Mouse (Mus musculus) induced T-regulatory cell, adult 2 months (primary cell): Measurements from ENCODE around the gene Syp.
A peak's percentile ranks its signal among the peaks of the same experiment; 100 is the strongest.

Experiments used
- DNase-seq: peaks from one replicate; pipeline ENCODE4 v3.0.0-alpha.2; 2012; ENCODE audit warnings: low read depth

The Syp gene

DNA sequence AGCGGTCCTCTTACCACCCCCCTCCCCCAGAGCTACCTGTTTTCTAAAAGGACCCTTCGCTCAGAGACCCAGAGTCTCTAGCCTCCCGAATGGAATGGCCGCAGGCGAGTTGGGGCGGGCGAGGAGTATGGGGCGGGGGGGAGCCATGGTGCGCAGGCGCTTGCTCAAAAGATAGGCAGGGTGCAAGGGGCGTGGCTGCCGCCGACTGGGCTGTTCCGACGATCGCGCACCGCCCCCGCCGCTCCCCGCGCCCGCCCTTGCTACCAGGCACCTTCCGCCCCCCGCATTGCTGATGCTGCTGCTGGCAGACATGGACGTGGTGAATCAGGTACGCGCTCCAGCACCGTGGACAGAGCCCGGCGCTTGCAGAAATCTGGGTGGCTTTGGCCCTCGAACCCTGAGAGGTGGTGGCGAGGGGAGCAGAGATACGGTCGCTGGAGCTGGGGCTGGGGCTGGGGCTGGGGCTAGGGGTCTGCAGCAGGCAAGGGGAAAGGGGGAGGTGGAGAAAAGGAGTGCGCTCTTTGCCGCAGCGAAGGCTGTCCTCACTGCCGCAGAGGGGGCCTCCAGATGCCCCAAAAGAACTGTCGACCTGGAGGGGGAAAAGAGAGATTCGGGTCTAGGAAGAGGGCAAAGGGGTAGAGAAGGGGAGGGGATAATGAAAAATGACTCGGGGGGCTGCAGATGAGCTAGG is at the start of gene Syp:
Gene Syp, plus strand, starts transcription at position 71 of the 691 bp plus-strand sequence.
- DNase-seq, result peak; percentile 85

DNA sequence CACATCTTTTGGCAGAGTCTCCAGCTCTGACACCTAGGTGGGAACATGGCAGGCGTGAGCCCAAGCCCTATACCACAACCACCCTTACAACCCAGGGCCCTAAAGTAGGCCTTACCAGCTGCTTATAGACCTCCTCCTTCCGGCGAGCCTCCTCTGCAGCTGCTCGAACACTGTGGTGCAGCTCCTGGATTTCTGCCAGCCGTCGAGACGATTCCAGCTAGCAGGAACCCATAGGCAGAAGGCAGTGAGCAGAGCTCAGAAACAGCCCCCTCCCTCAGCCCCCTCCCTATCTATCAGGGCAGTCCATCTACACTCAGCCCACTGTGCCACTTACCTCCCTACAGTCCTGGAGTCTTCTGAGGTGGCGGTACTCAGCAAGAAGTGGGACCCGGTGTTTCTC is 42.9 kb upstream of the Syp start:
- DNase-seq, result no peak

DNA sequence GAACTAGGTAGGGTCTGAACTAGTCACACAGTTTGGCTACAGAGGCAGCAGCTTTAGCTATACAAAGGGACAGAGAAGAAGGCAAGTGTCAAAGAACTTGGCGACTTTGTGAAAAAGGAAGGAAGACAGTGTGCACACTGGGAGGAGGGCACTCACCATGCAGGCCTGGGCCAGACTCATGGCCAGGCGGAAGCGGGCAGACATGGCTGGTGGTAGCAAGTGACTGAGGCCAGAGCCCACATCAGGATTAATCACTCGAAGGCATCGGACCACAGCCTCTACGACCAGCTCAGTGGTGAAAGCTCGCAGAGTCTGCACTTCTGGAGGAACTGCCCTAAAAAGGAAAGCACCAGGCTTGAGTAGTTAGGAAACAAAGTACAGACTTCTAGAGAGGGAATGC is 34.3 kb upstream of the Syp start:
- no peak for DNase-seq

DNA sequence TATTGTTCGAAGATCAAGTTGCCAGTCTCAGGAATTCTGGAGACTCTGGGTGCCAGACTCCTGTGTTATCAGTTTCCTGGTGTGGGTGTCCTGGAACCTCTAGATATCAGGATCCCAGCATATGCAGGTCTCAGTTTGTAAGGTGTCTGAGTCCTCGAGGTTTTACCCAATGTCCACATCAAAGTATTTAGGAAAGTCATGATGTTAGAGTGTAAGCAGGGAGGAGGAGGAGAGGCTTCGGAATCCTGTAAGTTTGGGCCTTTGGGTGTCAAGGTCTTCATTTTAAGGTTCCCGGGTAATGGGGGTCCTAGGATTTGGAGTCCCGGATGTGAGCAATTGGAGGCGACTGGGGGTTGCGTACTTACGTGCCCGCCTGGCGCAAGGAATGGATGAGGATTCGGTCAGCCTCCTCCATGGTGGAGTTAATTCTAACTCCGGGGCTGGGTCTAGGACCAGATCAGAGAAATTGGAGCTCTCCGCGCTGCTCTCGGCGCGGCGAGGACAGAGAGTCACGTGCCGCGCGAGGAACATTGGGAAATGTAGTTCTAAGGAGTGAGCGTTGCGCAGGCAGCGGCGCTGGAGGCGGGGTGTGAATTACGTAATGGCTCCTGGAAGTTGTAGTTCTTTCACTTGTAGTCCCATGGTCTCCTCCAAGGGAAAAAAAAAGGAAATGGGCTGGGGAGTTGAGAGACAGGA is 33.2 kb upstream of the Syp start, which contains the start of gene Ccdc22:
Gene Ccdc22, minus strand, starts transcription at position 639 of the 696 bp plus-strand sequence.
- peak; percentile 84 for DNase-seq

DNA sequence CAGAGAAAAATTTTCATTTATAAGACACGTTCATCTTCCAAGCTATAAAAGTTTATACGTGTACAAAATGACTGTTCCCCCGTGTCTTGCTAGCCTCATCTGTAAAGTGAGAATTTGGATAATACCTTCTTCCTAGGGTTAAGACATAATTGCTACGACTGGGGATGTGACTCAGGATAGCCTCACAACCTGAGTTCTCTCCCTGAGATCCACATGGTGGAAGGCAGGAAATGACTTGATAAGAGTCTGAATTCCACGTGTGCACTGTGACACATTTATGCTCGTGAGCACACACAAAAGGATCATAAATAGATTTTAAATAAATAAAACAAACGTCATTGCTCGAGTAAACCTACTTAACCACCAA is 32.7 kb upstream of the Syp start:
- no peak for DNase-seq

DNA sequence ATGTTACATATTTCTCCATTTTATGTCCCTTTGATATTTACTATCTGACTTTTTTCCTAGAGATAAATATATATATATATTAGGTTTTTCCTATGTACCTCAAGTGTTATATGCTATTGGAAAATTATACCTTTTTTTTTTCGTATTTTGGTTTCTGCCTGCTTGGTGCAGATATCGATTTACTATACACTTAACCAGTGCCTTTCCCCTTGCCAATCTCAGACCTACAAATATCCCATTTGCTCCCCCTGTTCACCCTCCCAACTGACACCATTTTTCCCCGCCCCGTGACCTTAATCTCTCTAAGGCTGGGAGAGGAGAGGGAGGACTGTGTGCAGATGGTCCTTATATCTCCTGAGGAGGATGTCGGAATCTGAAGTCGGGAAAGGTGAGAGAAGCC is 31.5 kb upstream of the Syp start, which contains the start of gene Cacna1f:
Gene Cacna1f, plus strand, starts transcription at position 301 of the 400 bp plus-strand sequence.
- no peak for DNase-seq

DNA sequence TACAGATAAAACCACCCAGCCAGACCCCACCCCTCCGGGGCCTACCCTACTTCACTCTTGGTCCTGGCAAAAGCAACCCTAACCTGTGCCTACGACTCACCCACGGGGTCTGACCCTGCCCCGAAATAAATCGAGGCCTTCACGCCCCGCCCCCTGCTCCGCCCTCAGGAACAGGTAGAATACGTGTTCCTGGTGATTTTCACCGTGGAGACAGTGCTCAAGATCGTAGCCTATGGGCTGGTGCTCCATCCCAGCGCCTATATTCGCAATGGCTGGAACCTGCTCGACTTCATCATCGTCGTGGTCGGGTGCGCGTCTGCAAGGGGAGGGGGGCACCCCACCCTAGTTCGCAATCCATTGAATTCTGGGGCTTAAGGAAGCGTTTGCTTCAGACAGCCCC is 28.2 kb upstream of the Syp start:
- DNase-seq, result no peak

DNA sequence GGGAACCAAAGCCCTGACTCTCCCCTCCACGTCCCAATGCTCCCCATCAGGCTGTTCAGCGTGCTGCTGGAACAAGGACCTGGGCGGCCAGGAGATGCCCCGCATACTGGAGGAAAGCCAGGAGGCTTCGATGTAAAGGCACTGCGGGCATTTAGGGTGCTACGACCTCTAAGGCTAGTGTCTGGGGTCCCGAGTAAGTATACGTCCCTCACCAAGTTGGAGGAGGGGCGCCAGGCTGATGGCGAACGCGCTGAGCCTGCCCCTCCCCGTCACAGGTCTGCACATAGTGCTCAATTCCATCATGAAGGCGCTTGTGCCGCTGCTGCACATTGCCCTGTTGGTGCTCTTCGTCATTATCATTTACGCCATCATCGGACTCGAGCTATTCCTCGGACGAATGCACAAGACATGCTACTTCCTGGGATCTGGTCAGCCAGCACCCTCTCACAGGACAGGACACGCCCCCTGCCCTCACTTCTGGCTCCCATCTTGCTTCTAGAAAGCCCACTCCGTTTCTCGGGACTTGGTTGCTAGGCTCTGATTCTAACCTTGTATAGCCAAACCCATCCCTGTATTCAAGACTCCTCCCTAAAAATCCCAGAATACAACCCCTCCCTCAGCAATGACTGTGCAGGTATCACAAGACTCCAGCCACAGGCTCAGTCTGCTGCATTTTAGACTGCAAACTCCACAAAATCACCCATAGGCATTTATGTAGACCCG is 27.6 kb upstream of the Syp start:
- no peak for DNase-seq

DNA sequence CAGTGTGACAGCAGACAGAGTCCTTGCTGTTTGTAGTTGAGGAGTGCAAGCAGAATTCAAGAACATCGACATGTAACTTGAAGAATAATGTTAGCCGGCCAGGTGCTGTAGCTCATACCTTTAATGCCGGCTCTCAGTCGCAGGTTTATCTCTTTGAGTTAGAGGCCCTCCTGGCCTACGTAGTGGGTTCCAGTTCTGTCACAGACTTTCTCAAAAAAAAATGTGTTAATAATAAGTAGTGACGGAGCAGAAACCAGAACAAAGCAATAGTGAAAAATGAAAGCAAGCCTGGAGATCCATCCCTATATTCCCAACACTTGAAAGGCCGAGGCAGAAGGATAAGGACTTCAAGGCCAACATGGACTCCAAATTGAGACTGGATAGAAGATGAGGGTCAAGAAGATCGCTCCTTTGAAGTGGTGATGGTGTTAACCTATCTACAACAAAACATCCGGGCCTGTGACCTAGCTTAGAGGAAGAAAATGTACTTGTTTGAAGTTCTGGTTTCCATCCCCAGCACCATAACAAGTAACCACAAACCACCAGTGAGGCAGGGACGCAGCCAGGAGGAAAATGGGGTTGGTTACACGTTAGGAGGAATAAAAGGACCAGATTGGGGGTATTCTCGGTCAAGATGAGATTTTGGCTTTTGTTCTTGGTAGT is 20.3 kb upstream of the Syp start:
- peak; percentile 74 for DNase-seq

DNA sequence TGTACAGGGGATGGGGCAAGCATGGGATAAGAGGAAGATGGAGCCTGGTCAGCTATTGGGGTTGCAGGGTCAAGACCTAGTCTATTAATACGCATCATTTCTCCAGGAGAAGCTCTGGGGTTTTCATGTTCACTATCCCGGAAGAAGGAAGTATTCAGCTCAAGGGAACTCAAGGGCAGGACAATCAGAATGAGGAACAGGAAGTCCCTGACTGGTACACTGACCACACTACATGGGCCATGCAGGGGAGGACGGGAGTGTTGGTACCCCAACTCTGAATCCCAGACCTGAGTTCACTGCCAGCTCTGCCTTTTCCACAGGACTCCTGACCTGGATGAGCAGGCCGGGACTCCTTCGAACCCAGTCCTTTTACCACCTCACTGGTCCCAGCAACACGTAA is 5.7 kb upstream of the Syp start:
- no peak for DNase-seq

DNA sequence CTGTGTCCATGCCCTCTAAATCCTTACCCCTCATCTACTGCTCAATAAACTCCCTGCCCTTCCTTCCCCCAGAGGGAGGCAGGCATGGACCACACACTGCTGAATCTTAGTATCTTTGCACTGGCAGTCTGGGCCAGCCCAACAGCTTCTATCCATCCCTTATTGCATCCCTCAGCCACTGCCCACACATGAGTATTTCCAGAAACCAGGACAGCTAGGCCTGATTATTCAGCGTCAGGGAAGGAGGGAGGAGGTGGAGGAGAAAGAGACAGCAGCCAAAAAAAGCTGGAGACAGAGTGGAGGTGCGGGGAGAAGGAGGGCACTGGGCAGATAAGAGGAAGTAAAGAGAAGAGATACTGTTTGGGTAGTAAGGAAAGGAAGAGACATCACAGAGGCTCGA is 3.2 kb upstream of the Syp start:
- no peak for DNase-seq

DNA sequence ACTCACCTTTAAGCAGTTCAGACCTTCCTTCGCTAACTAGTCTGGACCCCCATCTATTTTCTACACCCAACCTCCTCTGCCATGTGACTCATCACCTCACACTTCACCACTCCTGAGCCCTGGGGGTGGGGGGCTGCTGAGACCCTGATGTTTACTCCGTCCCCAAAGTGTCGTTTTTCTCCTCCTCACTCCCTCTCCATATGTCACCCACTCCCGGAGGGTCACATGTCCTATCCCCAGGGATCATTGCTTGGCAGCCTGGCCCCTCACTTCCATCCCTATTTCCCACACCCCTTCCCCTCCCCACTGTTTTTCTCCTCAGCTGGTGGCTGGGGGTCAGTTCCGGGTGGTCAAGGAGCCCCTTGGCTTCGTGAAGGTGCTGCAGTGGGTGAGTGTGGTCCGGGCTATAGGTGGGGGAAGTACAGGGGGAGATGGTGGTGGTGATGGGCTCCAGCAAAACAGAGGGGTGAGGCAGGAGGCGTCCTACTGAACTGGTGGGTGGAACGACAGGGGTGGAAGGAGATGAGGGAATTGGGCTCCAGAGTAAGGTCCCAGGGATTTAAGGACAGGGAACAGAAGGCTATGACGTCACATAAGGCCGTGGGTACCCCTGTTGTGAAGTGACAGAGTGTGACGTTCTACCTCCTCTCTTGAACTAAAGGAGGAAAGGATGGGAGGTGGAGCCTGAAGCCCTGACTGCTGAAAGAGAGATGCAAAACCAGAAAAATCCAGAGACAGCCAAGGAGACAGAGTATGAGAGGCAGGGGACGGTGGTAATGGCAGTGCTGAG is 1.5 kb downstream of the Syp start:
- DNase-seq, result no peak

DNA sequence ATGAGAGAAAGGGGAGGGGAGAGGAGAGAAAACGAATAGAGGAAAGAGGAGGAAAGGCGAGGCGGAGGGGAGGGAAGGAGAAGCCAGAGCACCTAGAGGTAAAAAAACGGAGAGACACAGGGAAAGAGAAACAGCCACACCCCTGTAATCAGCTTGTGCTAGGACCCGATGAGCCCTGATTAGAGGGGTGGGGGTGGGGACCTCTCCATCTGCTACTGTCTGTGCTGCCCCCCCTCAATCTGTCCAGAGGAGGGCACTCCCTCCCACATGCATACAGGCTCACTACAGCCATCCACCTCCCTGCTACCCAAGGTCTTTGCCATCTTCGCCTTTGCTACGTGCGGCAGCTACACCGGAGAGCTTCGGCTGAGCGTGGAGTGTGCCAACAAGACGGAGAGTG is 2.5 kb downstream of the Syp start:
- DNase-seq, result no peak

DNA sequence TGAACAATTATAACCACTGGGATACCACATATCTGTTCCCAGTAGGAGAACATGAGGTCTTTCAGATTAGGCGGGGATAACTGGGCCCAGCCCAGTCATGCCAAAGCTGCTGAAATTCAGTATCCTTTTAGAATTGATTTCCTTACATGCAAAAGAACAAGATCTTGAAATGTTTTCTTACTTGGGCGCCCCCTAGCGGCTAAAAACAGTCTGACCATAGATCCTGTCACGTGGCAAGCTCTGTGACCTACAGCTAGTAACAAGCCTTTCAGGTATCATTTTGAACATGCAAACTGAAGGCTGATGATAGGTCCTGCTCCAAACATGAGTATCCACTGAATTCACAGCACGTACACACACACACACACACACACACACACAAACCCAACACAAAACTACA is 7.1 kb downstream of the Syp start:
- DNase-seq, result peak; percentile 93

DNA sequence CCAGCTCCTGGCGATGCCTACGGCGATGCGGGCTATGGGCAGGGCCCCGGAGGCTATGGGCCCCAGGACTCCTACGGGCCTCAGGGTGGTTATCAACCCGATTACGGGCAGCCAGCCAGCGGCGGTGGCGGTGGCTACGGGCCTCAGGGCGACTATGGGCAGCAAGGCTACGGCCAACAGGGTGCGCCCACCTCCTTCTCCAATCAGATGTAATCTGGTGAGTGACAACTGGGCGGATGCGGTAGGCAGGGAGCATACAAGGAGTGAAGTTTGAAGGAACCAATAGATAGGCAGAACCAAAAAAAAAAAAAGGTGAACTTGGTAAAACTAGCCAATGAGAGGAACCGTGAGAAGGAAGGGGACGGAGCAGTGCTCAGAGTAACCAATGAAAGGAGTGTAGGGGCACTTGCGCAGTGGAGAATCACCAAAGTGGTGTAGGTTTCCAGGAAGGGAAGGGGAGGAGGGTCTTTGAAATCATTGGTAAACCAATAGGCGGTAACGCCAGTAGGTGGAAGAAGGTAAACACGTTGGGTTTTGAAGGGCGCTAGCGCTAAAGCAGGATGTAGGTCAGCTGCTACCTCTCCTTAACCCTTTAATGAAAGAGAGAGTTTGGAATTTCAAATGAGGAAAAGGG is 10.5 kb downstream of the Syp start:
- DNase-seq, result peak; percentile 92

DNA sequence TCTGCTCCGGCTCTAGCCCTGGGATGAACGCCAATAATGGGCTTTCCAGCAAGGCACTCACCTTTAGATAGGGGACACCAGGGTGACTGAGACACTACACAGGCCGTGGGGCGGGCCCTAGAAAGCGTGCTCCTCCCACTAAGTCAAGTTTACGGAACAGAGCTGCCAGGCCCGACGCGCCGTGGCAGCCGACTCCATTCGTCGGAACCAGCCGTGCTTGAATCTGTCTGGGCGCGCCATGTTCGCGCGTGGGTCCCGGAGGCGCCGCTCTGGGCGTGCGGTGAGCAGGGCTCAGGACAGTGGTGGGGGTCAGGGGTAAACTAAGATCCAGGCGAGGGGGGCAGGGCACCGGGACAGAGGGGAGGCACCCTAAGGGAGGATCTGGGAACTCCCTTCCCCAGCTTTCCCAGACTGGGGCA is 19.0 kb downstream of the Syp start, which contains the start of gene Prickle3:
Gene Prickle3, plus strand, starts transcription at position 40 of the 419 bp plus-strand sequence.
- peak; percentile 74 for DNase-seq

DNA sequence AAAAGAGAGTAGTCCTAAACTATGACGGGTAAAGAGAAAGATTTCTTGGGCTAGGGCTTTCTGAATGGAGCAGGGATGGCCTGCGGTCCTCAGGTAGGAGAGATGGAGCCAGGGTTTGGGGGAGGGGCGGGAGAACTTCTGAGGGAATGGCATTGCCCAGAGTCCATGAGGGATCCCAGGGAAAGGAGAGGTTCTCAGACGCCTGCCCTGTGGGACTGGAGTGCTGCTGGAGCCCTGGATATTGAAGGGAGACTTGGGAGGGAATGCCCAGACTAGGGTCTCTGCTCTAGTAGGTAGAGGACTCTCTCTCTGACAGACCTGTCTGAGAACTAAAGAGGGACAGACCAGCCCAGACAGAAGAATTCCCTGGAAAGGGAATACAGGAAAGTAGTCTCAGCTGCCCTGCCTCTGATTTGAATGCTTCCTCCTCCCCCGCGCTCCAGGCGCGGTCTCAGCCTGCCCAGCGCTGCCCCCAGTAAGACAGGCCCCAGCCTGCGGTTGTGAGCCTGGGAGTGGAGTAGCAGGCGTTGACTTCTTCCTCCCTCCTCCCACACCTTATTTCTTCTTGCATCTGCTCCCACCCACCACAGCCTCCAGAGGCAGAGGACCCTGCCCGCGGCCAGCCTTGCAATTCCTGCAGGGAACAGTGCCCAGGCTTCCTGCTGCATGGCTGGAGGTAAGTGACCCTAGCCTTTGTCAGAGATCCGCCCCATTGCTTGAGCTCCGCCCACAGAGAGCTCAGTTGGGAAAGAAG is 19.9 kb downstream of the Syp start:
- DNase-seq, result no peak

DNA sequence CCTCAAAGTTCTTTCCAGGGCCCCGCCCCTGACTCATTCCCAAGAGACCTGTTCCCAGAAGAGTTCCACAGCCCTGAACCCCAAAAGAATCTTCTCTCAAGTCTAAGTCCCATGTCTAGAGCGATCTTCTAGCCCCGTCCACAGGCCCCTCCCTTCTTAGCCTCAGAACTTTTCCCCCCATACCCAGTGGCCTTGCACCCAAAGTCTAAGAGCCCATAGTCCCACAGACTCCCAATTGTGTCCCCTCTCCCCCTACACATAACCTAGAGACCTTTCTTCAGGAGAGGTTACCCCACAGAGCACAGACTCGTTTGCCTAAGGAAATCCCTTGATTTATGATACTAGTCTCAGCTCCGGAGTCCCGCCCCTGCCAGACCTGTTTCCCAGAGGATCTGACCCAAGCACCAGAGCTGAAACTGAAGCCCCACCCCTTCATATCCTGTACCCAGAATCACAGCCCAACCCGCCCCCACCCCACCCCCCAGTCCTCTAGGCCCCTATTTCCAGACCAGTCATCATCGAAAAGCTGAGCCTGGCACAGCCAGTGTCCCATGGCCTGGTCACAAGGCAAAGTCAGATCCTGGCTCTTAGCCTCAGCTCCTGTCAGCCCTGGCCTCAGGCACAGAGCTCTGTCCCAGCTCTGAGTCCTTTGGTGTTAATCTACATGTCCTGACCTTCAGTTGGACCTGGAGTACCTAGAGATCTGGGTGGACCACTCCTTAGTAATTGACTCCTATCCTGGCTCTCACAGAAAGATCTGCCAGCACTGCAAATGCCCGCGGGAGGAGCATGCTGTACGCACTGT is 20.7 kb downstream of the Syp start:
- no peak for DNase-seq

DNA sequence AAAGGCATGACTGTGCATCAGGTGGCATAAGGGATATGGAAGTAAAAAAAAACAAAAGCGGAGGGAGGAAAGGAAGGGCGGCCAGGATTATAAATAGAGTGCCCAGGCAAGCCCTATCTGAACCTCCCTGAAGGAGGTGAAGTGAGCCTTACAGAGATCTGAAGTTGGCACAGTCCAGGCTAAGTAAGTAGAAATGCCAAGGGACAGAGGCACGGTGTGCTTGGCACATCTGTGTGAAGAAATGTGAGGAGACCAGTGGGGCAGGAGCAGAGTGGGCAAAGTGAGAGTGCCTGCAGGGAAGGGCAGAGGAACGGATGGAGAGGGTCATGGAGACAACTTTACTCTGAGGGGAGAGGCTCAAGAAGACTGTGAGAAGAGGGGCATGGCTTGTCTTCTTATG is 22.8 kb downstream of the Syp start:
- DNase-seq, result no peak

DNA sequence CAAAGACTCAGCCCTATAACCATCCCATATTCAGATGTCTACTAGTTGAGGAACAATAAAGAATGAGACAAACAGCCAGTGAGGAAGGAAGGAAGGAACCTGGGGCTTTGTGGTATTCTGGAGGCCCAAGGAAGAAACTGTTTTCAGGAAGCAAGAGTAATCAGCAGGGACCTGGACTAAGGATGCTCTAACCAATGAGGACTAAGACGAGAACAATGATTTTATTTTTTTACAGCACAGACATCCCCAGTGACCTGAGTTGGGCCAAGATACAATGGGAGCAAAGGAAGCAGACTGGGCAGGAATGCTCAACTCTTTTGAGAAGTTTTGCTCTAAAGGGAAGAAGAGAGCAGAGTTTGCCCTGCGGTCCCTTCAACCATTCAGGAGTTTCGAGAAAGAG is 24.7 kb downstream of the Syp start:
- DNase-seq, result no peak
